Mouse (Mus musculus) thymus, postnatal 0 days (tissue): Measurements from ENCODE around the gene Pou2f3. TPM values are rescaled to one million over a fixed set of nuclear protein-coding genes. Genes with fewer than 3 reads are reported as not detected.

Source experiments
- DNase-seq: peaks from one replicate; pipeline ENCODE4 v3.0.0-alpha.2; 2015; ENCODE audit warnings: low spot score
- polyA plus RNA-seq: library from polyadenylated mRNA; unstranded; fragments of >200 nt; fragmentation: Nextera tagmentation; extraction: Ambion mirVana; gene quantifications from 2 replicates; pipeline ENCODE4 v1.2.1, GENCODE M21; 2015

Pou2f3 gene
- polyA plus RNA-seq, 1 experiment from 2014 or later = 1.9 TPM

DNA sequence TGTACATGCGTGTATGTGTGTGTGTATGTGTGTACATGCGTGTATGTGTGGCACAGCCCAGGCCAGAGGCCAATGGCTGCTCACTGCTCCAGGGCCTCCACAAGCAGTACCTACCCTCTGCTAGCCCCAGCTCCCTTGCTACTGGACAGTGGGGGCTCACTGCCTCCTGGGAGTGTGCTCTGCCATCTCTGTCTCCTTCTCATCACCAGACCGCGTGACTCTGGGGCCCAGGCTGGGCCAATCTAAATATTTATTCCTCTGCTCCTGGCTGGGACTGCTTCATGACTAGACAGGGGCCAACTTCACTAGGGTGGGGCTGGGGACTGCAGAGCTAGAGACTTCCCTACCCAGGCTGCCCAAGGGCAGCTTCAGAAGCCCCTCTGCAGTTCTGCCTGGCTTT is 21.6 kb upstream of the Pou2f3 start:
- no peak for DNase-seq

DNA sequence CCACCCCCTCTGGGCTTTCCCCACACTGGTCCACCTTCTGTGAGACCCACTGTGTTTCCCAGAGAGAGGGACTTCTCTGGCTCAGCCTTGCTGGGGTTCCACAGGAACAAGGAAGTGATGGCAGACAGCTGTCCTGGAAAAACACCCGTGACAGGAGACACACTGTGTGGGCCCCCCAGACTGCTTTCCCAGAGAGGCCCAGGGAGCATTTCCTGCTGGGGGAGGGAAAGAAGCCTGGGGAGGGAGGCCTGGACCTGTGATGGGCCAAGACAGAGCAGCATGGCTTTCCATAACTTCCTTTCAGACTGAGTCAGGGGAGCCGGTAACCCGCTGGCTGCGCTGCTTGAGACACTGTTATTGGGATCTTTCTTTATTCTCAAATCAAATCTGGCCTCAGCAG is 20.7 kb upstream of the Pou2f3 start:
- no peak for DNase-seq

DNA sequence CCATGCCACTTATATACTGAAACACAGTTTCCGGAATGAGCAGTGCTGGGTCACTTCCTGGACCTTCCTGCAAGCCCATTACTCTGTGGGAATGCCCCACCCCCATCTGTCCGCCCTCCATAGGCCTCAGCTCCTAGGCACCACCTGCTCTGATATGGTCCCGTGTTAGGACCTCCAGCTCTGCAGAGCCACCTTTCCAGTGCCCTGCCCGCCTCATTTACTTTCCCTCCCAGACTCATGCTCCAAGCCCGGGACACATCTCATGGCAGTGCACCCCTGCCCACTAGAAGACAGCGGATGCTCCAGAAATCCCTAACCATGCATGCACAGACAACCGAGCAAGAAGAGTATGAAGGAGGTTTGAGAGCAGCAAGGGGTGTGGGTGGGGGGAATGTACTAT is 19.8 kb upstream of the Pou2f3 start:
- DNase-seq = no peak

DNA sequence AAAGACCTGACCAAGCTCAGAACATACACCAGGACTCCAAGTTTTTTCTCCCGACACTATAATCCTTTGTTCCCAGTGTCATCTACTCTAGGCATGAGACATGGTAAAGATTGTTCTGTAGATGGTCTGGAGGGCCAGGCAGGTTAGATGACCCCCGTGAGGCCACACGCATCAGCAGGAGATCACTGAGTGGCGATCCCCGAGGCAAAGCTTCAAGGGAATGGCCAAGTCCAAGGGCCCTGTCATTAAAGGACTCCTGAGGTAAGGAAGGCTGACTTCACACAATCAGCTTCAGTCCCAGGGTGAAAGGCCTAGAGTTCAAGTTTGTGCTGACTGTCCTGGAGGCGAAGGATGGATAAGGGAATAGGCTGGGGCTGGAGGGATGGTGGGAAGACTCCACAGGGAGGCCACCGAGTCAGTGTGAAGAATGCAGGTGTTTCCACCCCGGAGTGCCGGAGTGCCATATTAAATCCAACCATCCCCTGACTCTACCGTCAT is 19.3 kb upstream of the Pou2f3 start:
- no peak for DNase-seq

DNA sequence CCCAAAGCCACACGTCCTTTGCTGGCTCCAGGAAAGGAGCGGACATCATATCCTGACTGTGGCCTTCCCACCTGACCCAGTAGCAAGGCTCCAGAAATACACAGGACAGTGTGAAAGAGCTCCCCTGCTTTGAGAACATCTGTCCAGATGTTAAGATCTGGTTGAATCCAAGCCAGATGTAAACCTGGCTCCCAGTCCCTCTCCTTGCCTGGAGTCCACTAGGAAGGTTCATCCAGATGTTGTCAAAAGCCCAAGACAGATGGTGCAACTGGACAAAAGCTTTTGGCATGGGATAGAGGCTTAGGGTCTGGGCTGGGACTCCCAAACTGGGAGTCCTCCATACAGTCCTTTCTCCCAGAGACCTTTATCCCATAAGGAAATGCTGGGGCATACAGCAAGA is 18.6 kb upstream of the Pou2f3 start:
- DNase-seq = no peak

DNA sequence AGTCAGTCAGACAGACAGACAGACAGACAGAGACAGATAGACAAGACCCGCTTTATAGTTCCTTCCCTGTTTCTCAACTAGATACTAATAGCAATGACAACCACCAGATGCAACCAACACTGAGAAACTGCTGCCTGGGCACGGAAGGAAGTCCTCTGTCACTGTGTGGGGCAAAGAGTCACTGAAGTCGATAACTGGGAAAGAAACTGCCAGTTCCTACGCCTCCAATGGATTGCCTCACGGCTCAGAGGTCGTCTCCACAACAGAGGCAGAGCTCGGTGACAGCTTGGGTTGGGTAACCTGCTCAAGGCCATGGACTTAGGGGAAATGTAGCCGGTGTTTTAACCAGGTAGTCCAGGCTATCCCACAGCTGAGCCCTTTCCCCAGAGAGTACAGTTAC is 17.5 kb upstream of the Pou2f3 start:
- DNase-seq = no peak

DNA sequence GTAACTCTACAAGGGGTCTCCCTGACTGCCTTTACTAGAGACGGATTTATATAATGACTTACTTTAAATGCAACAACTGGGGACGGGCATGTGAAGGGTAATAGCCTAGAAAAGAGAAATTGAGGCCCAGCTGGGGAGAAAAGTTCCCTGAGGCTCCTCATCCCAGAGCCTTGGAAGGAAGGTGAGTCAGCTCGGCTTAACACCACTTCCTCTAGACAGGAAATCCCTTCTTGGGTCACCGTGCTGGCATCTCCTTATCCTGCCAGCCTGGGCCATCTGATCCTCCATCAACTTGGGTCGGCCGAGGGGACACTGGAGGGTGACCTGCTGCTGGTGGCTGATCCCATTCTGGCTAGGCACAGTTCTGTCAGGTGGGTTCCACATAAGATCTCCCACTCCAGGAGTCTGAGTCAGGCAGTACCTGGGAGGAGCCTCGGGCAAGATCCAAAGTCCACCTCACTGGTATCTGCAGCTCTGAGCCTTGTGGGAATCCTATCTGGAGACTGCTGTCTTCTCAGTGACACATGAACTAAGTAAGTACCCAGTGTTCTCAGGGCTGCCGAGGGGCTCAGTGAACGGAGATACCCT is 16.5 kb upstream of the Pou2f3 start:
- DNase-seq = no peak

DNA sequence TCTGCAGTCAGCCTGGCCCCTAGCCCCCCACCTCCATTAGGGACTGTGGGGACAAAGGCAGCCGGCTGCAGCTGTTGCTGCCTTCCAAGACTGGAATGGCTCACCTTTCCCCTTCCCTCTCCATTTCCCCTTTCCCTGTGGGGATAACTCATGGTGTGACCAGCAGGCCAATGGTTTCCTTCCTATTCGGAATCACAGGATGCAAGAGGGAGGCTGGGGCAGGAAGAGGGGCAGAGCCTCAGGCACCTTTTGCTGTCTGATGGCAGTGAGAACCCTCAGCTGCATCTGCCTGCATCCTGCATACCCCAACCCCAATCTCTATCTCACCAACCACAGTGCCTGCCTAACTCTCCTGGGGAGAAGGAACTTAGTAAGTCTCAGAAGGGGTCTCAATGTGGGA is 15.3 kb upstream of the Pou2f3 start:
- DNase-seq = no peak

DNA sequence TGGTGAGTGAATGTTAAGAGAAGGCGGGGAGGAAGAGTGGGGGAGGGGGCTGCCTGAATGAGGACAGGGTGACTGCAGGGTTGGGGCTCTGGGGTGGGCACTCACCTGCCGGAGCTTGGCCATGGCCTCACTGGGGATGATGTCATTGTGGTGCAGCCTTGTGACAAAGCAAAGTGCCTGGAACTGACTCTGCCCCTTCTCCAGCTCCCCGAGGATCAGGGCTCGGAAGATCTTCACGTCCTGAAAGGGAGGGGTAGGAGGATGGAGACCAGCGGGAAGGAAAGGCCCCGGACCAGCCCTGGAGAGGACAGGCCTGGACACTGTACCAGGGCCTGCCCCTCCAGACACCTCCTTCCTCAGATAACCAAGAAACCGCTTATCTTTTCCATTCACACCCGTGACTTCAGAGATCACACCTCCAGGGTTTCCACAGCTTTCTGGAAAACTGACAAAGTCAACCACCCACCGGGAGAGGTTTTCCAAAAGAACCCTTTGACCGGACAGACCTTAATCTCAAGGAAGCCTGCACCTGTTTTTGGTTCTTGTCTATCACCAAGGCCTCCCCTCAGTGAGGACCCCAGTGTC is 14.7 kb upstream of the Pou2f3 start:
- no peak for DNase-seq

DNA sequence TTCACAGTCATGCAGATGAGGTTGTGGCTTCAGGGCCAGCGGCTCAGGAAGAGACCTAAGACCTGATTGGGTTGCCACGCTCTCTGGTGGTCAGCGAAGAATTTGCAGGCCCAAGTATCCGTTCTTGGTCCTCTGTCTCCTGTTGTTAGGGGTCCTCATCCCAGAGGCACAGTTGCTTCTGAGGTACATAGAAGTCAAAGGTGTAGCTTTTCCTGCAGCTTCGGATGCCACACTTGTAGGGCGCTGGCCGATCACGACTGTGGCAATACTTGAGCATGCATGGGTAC is 12.2 kb upstream of the Pou2f3 start:
- DNase-seq = no peak

DNA sequence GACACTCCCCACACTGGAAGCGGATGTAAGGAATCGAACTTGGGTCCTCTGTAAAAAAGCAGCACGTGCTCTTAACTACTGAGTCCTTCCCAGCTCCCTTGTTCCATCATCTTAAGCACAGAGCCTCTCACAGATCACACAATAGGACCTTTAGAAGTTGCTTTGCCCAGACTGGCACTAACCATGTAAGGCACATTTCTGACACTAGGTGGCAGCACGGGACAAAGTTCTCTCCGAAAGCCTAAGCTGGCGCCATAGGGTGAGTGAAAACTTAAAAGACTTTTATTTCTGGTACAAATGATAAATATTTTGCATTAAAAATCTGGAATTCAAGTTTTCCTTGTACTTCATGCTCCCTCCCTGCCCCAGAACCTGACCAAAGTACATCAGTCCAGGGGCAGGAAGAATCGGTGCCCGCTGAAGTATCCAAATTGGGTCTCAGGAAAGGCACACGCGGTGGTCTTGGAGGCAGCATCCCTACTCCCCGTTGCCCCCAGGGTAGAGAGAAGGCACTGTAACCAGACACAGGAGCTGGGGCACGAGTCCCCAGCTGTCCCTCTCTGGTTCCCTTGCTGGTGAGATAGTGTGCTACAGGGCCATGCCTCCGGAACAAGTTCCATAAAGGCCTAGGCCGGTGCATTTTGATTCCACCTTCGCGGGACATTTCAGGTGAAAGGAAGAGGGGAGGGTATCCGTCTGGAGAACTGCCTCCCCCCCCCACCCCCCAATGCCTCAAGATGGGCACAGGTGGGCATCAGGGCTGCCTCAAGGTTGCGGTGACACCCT is 11.7 kb upstream of the Pou2f3 start:
- DNase-seq = peak; percentile 77

DNA sequence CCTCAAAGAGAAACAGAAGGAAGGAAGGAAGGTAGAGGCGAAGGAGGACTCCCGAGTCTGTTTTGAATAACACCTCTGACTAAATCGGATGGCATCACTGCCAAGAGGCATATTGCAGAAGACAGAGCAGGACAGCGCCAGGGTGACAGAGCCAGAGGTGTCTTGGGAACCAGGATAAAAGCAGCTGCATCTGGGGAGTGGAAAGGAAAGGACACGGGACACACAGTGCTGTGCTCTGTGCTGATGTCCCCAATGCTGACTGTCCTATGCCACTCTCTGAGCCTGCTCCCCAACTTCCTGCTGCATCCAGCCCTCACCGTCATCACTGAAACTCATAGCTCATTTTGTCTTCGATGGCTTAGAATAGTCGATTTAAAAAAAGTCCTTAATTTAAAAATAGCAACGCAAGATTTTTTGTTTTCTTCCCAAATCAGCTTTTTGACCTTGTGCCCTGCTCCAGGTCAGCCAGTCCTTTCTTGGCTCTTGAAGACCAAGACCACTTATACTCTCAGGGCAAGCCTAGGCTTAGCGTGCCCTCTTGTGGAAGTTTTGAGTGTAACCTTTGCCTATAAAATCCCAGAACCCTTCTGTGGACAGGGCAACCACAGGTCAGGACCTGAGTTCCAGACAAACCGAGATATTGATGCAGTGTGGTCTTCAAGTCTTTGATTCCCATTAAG is 742 bp upstream of the Pou2f3 start:
- DNase-seq = peak; percentile 34

DNA sequence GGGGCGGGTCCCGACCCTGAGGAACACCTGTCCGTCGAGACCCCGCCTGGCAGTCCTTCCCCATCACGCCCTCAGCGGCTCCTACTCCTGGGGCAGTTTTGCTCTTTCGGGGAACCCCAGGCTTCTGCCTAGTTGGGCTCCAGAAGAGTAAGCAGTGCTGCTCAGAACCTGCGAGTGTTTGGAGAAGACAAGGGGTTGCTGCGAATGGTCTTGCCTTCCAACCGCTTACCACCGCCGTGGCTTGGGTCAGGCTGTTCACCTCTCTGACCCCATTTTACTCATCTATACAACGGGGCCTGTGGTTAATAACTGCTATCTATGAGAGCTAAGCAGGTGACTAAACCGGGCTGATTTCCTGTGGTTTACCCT is 4.2 kb downstream of the Pou2f3 start:
- no peak for DNase-seq

DNA sequence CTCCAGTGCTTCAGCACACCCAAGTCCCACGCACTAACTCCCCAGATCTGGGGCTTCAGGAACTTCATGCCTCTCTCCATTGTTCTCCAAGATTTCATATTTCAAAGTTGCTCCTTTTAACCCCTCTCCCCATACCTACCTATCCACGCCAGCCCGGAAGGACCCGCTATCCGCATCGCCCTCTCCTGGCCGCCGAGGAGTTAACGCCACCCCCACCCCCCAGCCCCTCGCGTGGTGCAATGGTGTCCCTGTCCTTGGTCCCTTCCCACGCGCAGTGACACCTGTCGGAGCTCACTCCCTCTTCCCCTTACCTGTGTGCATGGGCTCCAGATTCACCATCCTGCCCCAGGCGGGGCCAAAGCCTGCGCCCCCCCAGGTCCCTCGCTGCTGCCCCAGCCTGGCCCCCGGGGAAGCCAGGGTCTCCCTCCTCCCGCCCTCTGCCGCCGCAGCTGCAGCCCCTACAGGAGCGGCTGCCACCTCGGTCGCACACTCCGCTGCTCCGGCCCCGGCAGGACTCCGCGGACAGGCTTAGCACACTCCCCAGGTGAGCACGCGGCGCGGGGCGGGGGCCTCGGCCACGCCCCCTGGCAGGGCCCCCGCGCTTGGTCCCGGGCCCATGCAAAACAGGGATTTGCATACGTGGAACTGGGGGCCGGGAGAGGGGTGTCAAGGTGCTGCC is 4.7 kb downstream of the Pou2f3 start:
- DNase-seq = no peak

DNA sequence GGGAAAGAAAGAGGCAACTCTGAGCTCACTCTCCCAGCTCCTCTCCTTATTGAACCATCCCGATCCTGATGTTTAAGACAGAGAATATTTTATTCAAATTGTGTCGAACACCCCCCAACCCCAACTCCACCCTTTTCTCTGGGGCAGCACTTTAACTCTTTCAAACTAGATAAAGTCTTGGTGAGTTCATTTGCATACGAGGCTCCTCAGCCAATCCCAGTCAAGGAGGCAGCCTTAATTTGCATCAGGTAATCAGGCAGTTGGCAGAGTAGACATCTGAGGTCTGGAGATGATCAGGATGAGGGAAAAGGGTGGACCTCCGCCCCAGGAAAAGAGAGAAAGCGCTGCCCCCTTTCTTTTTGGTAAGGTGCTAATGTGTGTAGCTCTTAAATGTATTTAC is 10.0 kb downstream of the Pou2f3 start:
- DNase-seq = no peak

DNA sequence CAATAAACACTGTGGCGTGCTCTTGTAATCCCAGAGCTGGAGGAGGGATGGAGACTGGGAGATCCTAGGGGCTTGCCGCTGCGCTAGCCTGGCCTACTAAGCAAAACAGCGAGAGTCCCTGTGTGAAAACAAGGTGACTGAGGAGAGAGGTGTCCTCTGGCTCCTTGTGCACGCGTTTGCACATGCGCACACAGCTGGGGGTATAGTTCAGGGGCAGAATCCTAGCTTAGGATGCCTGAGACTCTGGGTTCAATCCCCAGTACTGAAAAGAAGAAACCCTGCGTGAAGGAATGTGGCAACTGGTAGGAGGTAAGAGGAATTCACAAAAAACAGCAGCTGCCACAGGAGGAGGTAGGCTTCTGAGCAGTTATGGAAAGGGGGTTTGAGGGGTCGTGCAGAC is 16.2 kb downstream of the Pou2f3 start:
- DNase-seq = no peak

DNA sequence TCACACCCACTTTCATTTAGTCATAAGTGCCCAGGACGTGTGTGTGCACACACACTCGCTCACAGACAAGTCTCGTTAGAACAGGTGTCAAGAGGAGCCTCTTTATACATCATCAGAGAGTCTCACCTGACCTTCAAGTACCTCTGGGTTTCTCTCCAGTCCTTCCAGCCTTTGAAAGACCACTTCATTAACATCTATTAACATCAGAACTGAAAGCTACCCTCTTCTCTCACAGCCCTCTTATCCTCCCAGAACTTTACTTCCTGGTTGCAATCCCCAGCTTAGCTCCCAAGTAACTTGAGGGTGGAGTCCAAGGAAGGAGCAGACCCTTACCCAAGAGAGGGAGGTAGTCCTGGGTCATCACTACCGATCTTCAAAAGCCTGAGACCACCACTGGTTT is 18.6 kb downstream of the Pou2f3 start:
- DNase-seq = no peak

DNA sequence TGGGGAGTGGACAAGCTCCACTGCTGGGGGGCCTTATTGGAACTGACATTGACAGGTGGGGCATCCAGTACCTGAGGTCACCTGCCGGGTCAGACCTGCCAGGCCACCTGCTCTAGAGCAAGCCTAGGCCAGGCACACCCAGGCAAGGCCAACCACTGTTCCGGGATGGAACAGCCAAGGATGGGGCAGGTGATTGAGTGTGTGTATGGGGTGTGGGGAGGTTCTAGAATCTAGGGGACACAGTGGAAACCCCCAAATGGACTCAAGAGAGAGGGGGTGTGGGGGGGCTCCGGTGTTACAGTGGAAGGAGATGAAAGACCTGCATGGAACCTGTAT is 21.2 kb downstream of the Pou2f3 start:
- no peak for DNase-seq

DNA sequence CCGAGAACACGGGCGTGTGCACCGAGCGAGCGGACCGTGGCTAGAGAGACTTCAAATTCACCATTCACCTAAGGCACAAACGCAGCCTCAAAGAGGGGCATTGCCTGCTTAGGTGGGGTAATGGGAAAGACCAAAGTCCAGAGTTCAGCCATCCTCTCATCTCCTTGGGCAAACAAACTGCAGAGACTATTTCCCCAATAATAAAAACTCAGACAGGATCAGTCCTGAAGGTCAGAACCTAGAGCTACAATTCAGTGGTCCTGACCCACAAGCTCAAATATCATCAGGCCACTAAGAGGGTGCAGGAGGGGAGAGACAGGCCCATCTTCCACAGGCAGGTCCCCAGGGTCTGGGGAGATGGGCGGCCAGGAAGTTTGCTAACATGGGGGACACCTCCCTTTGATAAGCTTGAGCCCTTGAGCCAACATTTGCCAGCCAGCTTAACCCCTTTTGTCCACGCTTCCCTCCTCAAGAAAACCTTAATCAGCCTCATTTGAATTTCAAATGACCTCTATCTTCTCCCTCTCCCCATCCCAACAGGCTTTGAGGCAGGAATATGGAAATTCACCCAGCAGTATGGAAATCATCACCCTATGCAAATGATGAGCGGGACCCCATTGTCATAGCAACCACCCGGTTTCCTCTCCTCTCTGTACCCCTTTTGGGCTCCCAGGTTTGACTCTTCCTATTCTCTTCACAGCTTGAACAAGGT is 21.7 kb downstream of the Pou2f3 start:
- DNase-seq = no peak

DNA sequence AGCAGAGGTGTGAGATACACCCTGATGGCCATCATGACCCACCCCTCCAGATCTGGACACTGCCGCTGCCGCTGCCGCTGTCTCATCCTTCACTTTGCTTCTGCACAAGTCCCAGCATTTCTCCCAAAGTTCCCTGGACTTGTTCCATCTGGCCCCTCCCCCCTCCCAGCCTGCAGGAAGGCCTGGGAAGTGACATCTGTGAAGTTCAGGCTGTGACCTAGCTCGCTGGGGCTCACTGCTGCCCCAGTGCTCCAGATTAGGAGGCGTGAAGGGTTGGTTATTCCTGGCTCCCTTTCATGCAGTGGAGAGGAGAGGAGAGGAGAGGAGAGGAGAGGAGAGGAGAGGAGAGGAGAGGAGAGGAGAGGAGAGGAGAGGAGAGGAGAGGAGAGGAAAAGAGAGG is 30.6 kb downstream of the Pou2f3 start:
- DNase-seq = no peak

DNA sequence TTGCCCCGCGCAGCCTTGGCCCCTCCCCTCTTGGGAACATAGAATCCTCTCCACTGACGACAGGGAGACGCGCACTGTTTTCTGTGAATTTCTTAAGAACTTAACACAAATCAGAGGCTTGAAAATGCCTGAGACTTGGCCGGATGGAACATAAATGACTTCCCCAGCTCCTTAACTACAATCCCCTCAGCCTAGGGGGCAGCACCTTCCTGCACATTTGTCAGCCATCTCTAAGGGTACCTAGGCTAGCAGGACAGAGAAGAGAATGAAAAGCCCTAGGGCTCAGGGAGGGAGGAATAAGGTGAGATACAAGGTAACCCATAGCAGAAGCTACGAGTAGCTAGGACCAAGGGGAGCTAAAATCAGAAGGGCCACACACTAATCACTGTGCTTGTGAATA is 32.0 kb downstream of the Pou2f3 start:
- no peak for DNase-seq

DNA sequence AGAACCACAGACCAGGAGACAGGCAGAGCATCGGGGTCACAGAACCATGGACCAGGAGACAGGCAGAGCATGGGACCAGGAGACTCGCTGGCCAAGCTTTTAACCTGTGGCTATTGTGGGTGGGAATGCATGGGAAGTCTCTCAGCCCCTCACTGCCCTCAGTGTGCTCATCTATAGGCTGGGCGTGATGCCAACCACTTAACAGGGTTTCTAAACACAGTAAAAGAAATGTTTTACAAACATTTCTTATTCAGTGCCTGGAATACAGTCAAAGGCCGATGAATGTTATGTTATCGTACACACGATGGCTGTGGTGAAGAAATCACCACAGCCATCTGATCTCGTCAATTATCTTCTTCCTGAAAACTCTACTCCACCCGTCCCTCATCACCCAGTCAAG is 43.1 kb downstream of the Pou2f3 start:
- DNase-seq = no peak
